Mouse (Mus musculus): ENCODE results near the gene Galnt9.

Galnt9 gene

GRCm38 (mm10) chr5:110540947-110541346 lies 3.2 kb upstream of the Galnt9 start:
- peak; percentile 39 to 58 for DNase-seq

GRCm38 (mm10) chr5:110541456-110541855 lies 2.7 kb upstream of the Galnt9 start:
- no peak for DNase-seq

GRCm38 (mm10) chr5:110544691-110545069 lies 525 bp downstream of the Galnt9 start:
- DNase-seq = peak in 1 of 2 experiments; percentile 68

GRCm38 (mm10) chr5:110545311-110545710 lies 1.2 kb downstream of the Galnt9 start:
- peak in 1 of 2 experiments; percentile 45 for DNase-seq

- peak; percentile 65 for DNase-seq
These were observed 2.0 kb downstream of the Galnt9 start for GRCm38 (mm10) chr5:110546136-110546535.

GRCm38 (mm10) chr5:110546726-110547406 lies 2.7 kb downstream of the Galnt9 start:
- peak; percentile 84 to 85 for DNase-seq

- peak; percentile 31 to 48 for DNase-seq
These were observed 4.3 kb downstream of the Galnt9 start for GRCm38 (mm10) chr5:110548446-110548845.

GRCm38 (mm10) chr5:110550189-110550588 lies 6.0 kb downstream of the Galnt9 start:
- DNase-seq = no peak

GRCm38 (mm10) chr5:110550841-110551240 lies 6.7 kb downstream of the Galnt9 start:
- DNase-seq = peak; percentile 33 to 45

- peak; percentile 72 to 73 for DNase-seq
These were observed 7.8 kb downstream of the Galnt9 start for GRCm38 (mm10) chr5:110552005-110552404.

GRCm38 (mm10) chr5:110553315-110553714 lies 9.2 kb downstream of the Galnt9 start:
- DNase-seq = peak; percentile 33 to 44

- peak in 1 of 2 experiments; percentile 10 for DNase-seq
These were observed 11.0 kb downstream of the Galnt9 start for GRCm38 (mm10) chr5:110555198-110555597.

- peak; percentile 70 to 84 for DNase-seq
These were observed 14.2 kb downstream of the Galnt9 start for GRCm38 (mm10) chr5:110558368-110558767.

- DNase-seq = peak; percentile 9 to 12
These were observed 15.5 kb downstream of the Galnt9 start for GRCm38 (mm10) chr5:110559679-110560078.

GRCm38 (mm10) chr5:110562741-110563326 lies 18.7 kb downstream of the Galnt9 start:
- DNase-seq = peak; percentile 87 to 89

- no peak for DNase-seq
These were observed 21.0 kb downstream of the Galnt9 start for GRCm38 (mm10) chr5:110564986-110565644.

- DNase-seq = no peak
These were observed 23.4 kb downstream of the Galnt9 start for GRCm38 (mm10) chr5:110567547-110567946.

- no peak for DNase-seq
These were observed 30.7 kb downstream of the Galnt9 start for GRCm38 (mm10) chr5:110574888-110575287.

GRCm38 (mm10) chr5:110579296-110579695 lies 35.1 kb downstream of the Galnt9 start:
- DNase-seq = no peak

GRCm38 (mm10) chr5:110580569-110581239 lies 36.5 kb downstream of the Galnt9 start:
- peak; percentile 57 to 58 for DNase-seq

- DNase-seq = peak in 1 of 2 experiments; percentile 50
These were observed 38.7 kb downstream of the Galnt9 start for GRCm38 (mm10) chr5:110582647-110583538.

- no peak for DNase-seq
These were observed 43.3 kb downstream of the Galnt9 start for GRCm38 (mm10) chr5:110587467-110587866.

Data from cerebellum, postnatal 25 days (tissue).